Mouse (Mus musculus) embryo, embryonic 10 days (tissue): ENCODE measurements at regions not wholly inside any gene's neighbourhood (a gene's known extent, or its start where the extent isn't known, plus 50 kb on each side); places are given as distances from the start of the nearest gene placed in this dataset.

Experiments used
- DNase-seq: peaks from one replicate; pipeline ENCODE4 v3.0.0-alpha.2; 2015; ENCODE audit warnings: low spot score

- no peak for DNase-seq
Measured at GRCm38 (mm10) chr8:15734461-15734860, 688.6 kb upstream of the BB014433 start.

DNA sequence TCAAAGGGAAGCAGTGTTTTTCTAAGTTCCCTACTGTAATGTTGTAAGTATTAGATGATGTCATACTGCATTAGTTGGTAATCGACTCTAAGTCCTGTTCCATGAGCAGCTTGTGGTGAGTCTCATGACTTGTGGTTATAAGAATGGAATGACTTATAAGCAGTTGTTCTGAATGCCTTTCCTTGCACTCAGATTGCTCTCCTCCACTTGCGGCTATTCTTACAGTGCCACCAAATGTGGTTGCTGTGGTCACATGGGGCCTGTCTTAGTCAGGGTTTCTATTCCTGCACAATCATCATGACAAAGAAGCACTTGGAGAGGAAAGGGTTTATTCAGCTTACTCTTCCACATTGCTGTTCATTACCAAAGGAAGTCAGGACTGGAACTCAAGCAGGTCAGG, 685.4 kb upstream of the BB014433 start:
- DNase-seq: no peak

DNA sequence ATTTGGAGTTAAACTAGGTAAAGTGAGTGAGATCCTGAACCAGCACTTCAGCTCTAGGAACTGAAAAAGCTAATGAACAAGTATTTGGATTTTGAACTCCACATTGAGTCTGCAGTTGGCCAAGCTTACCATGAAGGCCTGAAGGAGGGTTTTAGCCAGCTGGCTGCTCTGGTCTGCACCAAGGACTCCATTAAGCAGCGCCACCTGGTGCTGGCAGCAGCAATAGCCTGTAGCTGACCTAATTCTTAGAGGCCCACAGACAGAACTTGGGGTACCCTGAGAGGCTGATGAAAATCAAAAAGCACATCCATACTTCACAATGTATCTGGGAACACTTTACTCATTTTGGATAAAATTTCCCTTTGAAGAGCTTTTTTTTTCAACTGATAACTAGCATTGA, 683.2 kb upstream of the BB014433 start:
- DNase-seq: peak; percentile 65

DNA sequence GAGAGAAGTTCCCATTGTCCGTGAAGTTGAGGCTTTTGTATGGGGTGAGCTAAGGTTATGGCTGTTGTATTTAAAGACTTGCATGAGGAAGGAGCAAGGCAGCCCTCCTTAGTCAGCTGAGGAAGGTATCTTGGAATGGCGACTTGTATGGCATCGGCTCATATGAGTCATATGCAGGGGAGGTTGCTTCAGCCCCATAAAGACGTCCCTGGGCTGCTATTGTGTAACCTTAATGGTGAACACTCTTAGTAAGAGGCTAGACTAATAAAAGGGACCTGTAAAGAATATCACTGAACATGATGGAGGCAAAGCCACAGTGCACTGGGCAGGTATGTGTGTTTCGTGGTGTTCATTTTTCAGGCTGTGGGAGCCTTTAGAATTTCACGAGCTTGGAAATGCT, 680.4 kb upstream of the BB014433 start:
- no peak for DNase-seq
